Mouse (Mus musculus) embryonic fibroblast, embryonic 13.5 days (primary cell): Measurements from ENCODE around the gene Trpv4. TPM values are rescaled to one million over a fixed set of nuclear protein-coding genes. Genes with fewer than 3 reads are reported as not detected.

ENCODE experiments used
- H3K27ac ChIP-seq: 2 replicates; pipeline ENCODE4 v1.5.1; 2012; ENCODE audit warnings: low read length, control low read depth, inconsistent platforms; ENCODE audit not compliant: insufficient read depth
- H3K4me1 ChIP-seq: 2 replicates; pipeline ENCODE4 v1.6.1; 2011; ENCODE audit warnings: low read length; ENCODE audit not compliant: control insufficient read depth, insufficient read depth
- H3K4me3 ChIP-seq: 2 replicates; pipeline ENCODE4 v1.5.1; 2011; ENCODE audit warnings: mild to moderate bottlenecking, control low read depth, low read length; ENCODE audit not compliant: insufficient read depth
- CTCF ChIP-seq: IDR thresholded peaks from 2 replicates; pipeline ENCODE4 v1.5.1; 2011; ENCODE audit warnings: mild to moderate bottlenecking, control low read depth, low read length, moderate library complexity, borderline replicate concordance; ENCODE audit not compliant: insufficient read depth
- POLR2A ChIP-seq: IDR thresholded peaks from 2 replicates; pipeline ENCODE4 v1.6.1; 2011; ENCODE audit warnings: low read depth, mild to moderate bottlenecking, control low read depth, low read length, moderate library complexity
- polyA plus RNA-seq: library from polyadenylated mRNA; stranded (reverse); fragments of >200 nt; gene quantifications from 2 replicates; pipeline ENCODE4 v1.2.4, GENCODE M21; 2011; ENCODE audit warnings: low read depth; ENCODE audit not compliant: missing spikeins, insufficient read length

Gene Trpv4
- polyA plus RNA-seq, 1 experiment = 1.1 TPM

- no peak overlapping the region for H3K4me3 ChIP-seq
- 0 out of 2 replicates have a peak, but pooled peaks have one; percentile 2 for TF ChIP-seq CTCF
- no peak for TF ChIP-seq POLR2A
- H3K4me1 ChIP-seq = no peaks in the 10 kb centered on the region
- H3K27ac ChIP-seq = no peak overlapping the region
These were observed 26.9 kb downstream of the Trpv4 start for GRCm38 (mm10) chr5:114631336-114631735.

- Histone ChIP-seq H3K4me1 (no peaks in the 10 kb centered on the region), H3K4me3 (no peak overlapping the region), H3K27ac (no peak overlapping the region)
- TF ChIP-seq CTCF (peak; percentile 57; the same call in 1 of the 2 replicates), POLR2A (no peak)
These were observed 32.6 kb downstream of the Trpv4 start for GRCm38 (mm10) chr5:114625590-114625989.

GRCm38 (mm10) chr5:114620305-114620704 is 37.9 kb downstream of the Trpv4 start:
- Histone ChIP-seq H3K27ac (no peak overlapping the region), H3K4me1 (no peaks in the 10 kb centered on the region), H3K4me3 (no peak overlapping the region)
- TF ChIP-seq POLR2A = no peak
- TF ChIP-seq CTCF = peak; percentile 35; the same call in 1 of the 2 replicates

- Histone ChIP-seq H3K4me1 (no peaks in the 10 kb centered on the region), H3K27ac (no peak overlapping the region), H3K4me3 (no peak overlapping the region)
- TF ChIP-seq POLR2A (no peak), CTCF (peak; percentile 85)
These were observed 39.4 kb downstream of the Trpv4 start for GRCm38 (mm10) chr5:114618851-114619250.

GRCm38 (mm10) chr5:114617809-114618208 is 40.4 kb downstream of the Trpv4 start:
- no peak overlapping the region for H3K4me3 ChIP-seq
- H3K4me1 ChIP-seq = no peaks in the 10 kb centered on the region
- no peak overlapping the region for H3K27ac ChIP-seq
- TF ChIP-seq CTCF (no peak), POLR2A (no peak)

- H3K4me1 ChIP-seq = no peaks in the 10 kb centered on the region
- TF ChIP-seq CTCF = no peak
- TF ChIP-seq POLR2A = no peak
- no peak overlapping the region for H3K27ac ChIP-seq
- no peak overlapping the region for H3K4me3 ChIP-seq
These were observed 41.7 kb downstream of the Trpv4 start for GRCm38 (mm10) chr5:114616336-114617061.

- no peak for TF ChIP-seq POLR2A
- TF ChIP-seq CTCF = no peak
- H3K27ac ChIP-seq = no peak overlapping the region
- no peaks in the 10 kb centered on the region for H3K4me1 ChIP-seq
- H3K4me3 ChIP-seq = no peak overlapping the region
These were observed 43.4 kb downstream of the Trpv4 start for GRCm38 (mm10) chr5:114614863-114615262.

- H3K27ac ChIP-seq = no peak overlapping the region
- no peak overlapping the region for H3K4me3 ChIP-seq
- TF ChIP-seq POLR2A (no peak), CTCF (no peak; the same call in 1 of the 2 replicates)
- H3K4me1 ChIP-seq = no peaks in the 10 kb centered on the region
These were observed 46.1 kb downstream of the Trpv4 start for GRCm38 (mm10) chr5:114611968-114612608.

- TF ChIP-seq POLR2A = no peak
- no peak for TF ChIP-seq CTCF
- Histone ChIP-seq H3K4me1 (no peaks in the 10 kb centered on the region), H3K27ac (no peak overlapping the region), H3K4me3 (no peak overlapping the region)
These were observed 47.0 kb downstream of the Trpv4 start for GRCm38 (mm10) chr5:114611256-114611655.

- Histone ChIP-seq H3K4me1 (no peaks in the 10 kb centered on the region), H3K4me3 (no peak overlapping the region), H3K27ac (no peak overlapping the region)
- TF ChIP-seq CTCF (peak; percentile 86), POLR2A (no peak)
These were observed 49.7 kb downstream of the Trpv4 start for GRCm38 (mm10) chr5:114608516-114608915.
